Mouse (Mus musculus): Measurements from ENCODE around the gene Dhx8. TPM values are rescaled to one million over a fixed set of nuclear protein-coding genes. Genes with fewer than 3 reads are reported as not detected.

Dhx8 gene
- polyA plus RNA-seq, 1 experiment from 2014 or later = 16.3 TPM

Other genes starting within 250 kb of the Dhx8 start
- 10.5 and 11.3 TPM in 2 replicates for gene Brca1, start 181.0 kb upstream of the Dhx8 start, polyA plus RNA-seq (2015; fragmentation: Nextera tagmentation; extraction: Ambion mirVana)
- 46.9 and 52.5 TPM in 2 replicates for gene Nbr1, start 180.8 kb upstream of the Dhx8 start, polyA plus RNA-seq (2015; fragmentation: Nextera tagmentation; extraction: Ambion mirVana)
- gene Tmem106a, start 150.7 kb upstream of the Dhx8 start, polyA plus RNA-seq (2015; fragmentation: Nextera tagmentation; extraction: Ambion mirVana) = 7.4 and 8.0 TPM in 2 replicates
- 0.15 TPM in 1 of 2 replicates, not detected in the other for gene Gm11634, start 133.7 kb upstream of the Dhx8 start, polyA plus RNA-seq (2015; fragmentation: Nextera tagmentation; extraction: Ambion mirVana)
- gene Rdm1, start 105.7 kb upstream of the Dhx8 start, polyA plus RNA-seq (2015; fragmentation: Nextera tagmentation; extraction: Ambion mirVana) = 10.1 and 13.2 TPM in 2 replicates
- gene Arl4d, start 67.4 kb upstream of the Dhx8 start, polyA plus RNA-seq (2015; fragmentation: Nextera tagmentation; extraction: Ambion mirVana) = 0.99 and 1.3 TPM in 2 replicates
- gene Etv4, start 52.5 kb downstream of the Dhx8 start, polyA plus RNA-seq (2015; fragmentation: Nextera tagmentation; extraction: Ambion mirVana) = 0.15 TPM in 2 replicates
- gene Meox1, start 161.5 kb downstream of the Dhx8 start, polyA plus RNA-seq (2015; fragmentation: Nextera tagmentation; extraction: Ambion mirVana) = 0.47 and 0.49 TPM in 2 replicates
- gene Sost, start 234.1 kb downstream of the Dhx8 start, polyA plus RNA-seq (2015; fragmentation: Nextera tagmentation; extraction: Ambion mirVana) = not detected in 2 replicates